Mouse (Mus musculus) heart, embryonic 10.5 days (tissue): ENCODE results near the gene A730015C16Rik. TPM values are rescaled to one million over a fixed set of nuclear protein-coding genes. Genes with fewer than 3 reads are reported as not detected.

Experiments
- DNase-seq: peaks from one replicate; pipeline ENCODE4 v3.0.0-alpha.2; 2017; ENCODE audit warnings: low spot score
- H3K27ac ChIP-seq: fragments of 300-500 bp; sonication (generic); 2 replicates; pipeline ENCODE4 v1.5.1; 2016; ENCODE audit warnings: mild to moderate bottlenecking
- H3K27me3 ChIP-seq: fragments of 300-500 bp; sonication (generic); 2 replicates; pipeline ENCODE4 v1.6.1; 2016; ENCODE audit warnings: mild to moderate bottlenecking; ENCODE audit not compliant: poor library complexity, insufficient read depth, severe bottlenecking
- H3K36me3 ChIP-seq: fragments of 300-500 bp; sonication (generic); 2 replicates; pipeline ENCODE4 v1.6.1; 2016; ENCODE audit warnings: mild to moderate bottlenecking, moderate library complexity
- H3K4me1 ChIP-seq: fragments of 300-500 bp; sonication (generic); 2 replicates; pipeline ENCODE4 v1.6.1; 2016; ENCODE audit warnings: mild to moderate bottlenecking
- H3K4me3 ChIP-seq: fragments of 300-500 bp; sonication (generic); 2 replicates; pipeline ENCODE4 v1.5.1; 2016; ENCODE audit warnings: mild to moderate bottlenecking, moderate library complexity
- H3K9me3 ChIP-seq: fragments of 300-500 bp; sonication (generic); 2 replicates; pipeline ENCODE4 v1.6.1; 2016; ENCODE audit warnings: mild to moderate bottlenecking, moderate library complexity
- WGBS: fragments of 180-500 bp; shearing (Covaris S2); methylation state at CpG from one replicate; pipeline ENCODE4 v1.1.7; 2016; 5-methylcytosine and 5-hydroxymethylcytosine counted together
- polyA plus RNA-seq: library from polyadenylated mRNA; unstranded; fragments of >200 nt; fragmentation: Nextera tagmentation; extraction: Ambion mirVana; gene quantifications from 2 replicates; pipeline ENCODE4 v1.2.1, GENCODE M21; 2016

The A730015C16Rik gene
- polyA plus RNA-seq, 1 experiment from 2014 or later, result 1.4 TPM

GRCm38 (mm10) chr4:108841920-108842578 lies 6.4 kb downstream of the A730015C16Rik start:
- Histone ChIP-seq H3K9me3 (no peaks in the 10 kb centered on the region), H3K4me1 (peaks cover 10% of the 10 kb centered on the region), H3K4me3 (no peak overlapping the region), H3K27me3 (no peaks in the 10 kb centered on the region), H3K27ac (no peak overlapping the region), H3K36me3 (peaks cover 12% of the 10 kb centered on the region)
- no peak for DNase-seq
- WGBS, result 76% methylated on average over 7 of the region's 7 CpGs

GRCm38 (mm10) chr4:108838031-108838430 lies 10.4 kb downstream of the A730015C16Rik start:
- WGBS, result 64% methylated on average over 4 of the region's 4 CpGs
- no peaks in the 10 kb centered on the region for H3K27me3 ChIP-seq
- H3K27ac ChIP-seq, result no peak overlapping the region
- no peak for DNase-seq
- no peak overlapping the region for H3K4me3 ChIP-seq
- no peaks in the 10 kb centered on the region for H3K9me3 ChIP-seq
- H3K36me3 ChIP-seq, result peaks cover 12% of the 10 kb centered on the region
- peaks cover 20% of the 10 kb centered on the region for H3K4me1 ChIP-seq

- 68% methylated on average over 3 of the region's 3 CpGs for WGBS
- DNase-seq, result no peak
Observed at GRCm38 (mm10) chr4:108835496-108835895, 12.9 kb downstream of the A730015C16Rik start.

GRCm38 (mm10) chr4:108834971-108835311 lies 13.5 kb downstream of the A730015C16Rik start:
- DNase-seq, result no peak
- H3K36me3 ChIP-seq, result peaks cover 4% of the 10 kb centered on the region
- peaks cover 29% of the 10 kb centered on the region for H3K4me1 ChIP-seq
- no peaks in the 10 kb centered on the region for H3K9me3 ChIP-seq
- H3K27me3 ChIP-seq, result no peaks in the 10 kb centered on the region
- 1% methylated on average over 15 of the region's 15 CpGs for WGBS
- peak overlapping the region; percentile 100 for H3K27ac ChIP-seq
- peak overlapping the region; percentile 99 for H3K4me3 ChIP-seq

More at GRCm38 (mm10) chr4:108835496-108835895, 12.9 kb downstream of the A730015C16Rik start:
- H3K27ac ChIP-seq, result peak overlapping the region; percentile 100
- H3K27me3 ChIP-seq, result no peaks in the 10 kb centered on the region
- no peaks in the 10 kb centered on the region for H3K9me3 ChIP-seq
- H3K4me3 ChIP-seq, result peak overlapping the region; percentile 99
- peaks cover 29% of the 10 kb centered on the region for H3K4me1 ChIP-seq
- peaks cover 3% of the 10 kb centered on the region for H3K36me3 ChIP-seq

- Histone ChIP-seq H3K4me3 (peak within 1 kb of the TSS; percentile 99), H3K4me1 (peaks cover 29% of the 10 kb centered on the region), H3K27ac (peak within 1 kb of the TSS; percentile 100), H3K27me3 (no peaks in the 10 kb centered on the region), H3K9me3 (no peaks in the 10 kb centered on the region), H3K36me3 (peaks cover 10% of the 10 kb centered on the region)
- peak; percentile 95 for DNase-seq
- WGBS, result under 1% methylated on average over 34 of the region's 34 CpGs
Observed at GRCm38 (mm10) chr4:108834115-108834970, 14.1 kb downstream of the A730015C16Rik start, which contains the start of gene Txndc12. TSS of gene Txndc12 (plus strand) at chr4:108834601.

- H3K27me3 ChIP-seq, result no peaks in the 10 kb centered on the region
- H3K9me3 ChIP-seq, result no peaks in the 10 kb centered on the region
- H3K27ac ChIP-seq, result peak overlapping the region; percentile 100
- peaks cover 14% of the 10 kb centered on the region for H3K36me3 ChIP-seq
- peak overlapping the region; percentile 99 for H3K4me3 ChIP-seq
- 0% methylated on average over 6 of the region's 6 CpGs for WGBS
- H3K4me1 ChIP-seq, result peaks cover 29% of the 10 kb centered on the region
- DNase-seq, result no peak
Observed at GRCm38 (mm10) chr4:108833828-108834114, 14.6 kb downstream of the A730015C16Rik start.

- Histone ChIP-seq H3K9me3 (no peaks in the 10 kb centered on the region), H3K36me3 (peaks cover 19% of the 10 kb centered on the region), H3K27ac (peak within 1 kb of the TSS; percentile 100), H3K4me1 (peaks cover 28% of the 10 kb centered on the region), H3K4me3 (peak within 1 kb of the TSS; percentile 99), H3K27me3 (no peaks in the 10 kb centered on the region)
- DNase-seq, result peak; percentile 98
- under 1% methylated on average over 71 of the region's 73 CpGs for WGBS
Observed at GRCm38 (mm10) chr4:108832916-108833827, 15.2 kb downstream of the A730015C16Rik start, which contains the start of gene Btf3l4. TSS of gene Btf3l4 (minus strand) at chr4:108833614.

- no peaks in the 10 kb centered on the region for H3K27me3 ChIP-seq
- H3K4me1 ChIP-seq, result peaks cover 13% of the 10 kb centered on the region
- H3K9me3 ChIP-seq, result no peaks in the 10 kb centered on the region
- no peak for DNase-seq
- no peak overlapping the region for H3K4me3 ChIP-seq
- H3K27ac ChIP-seq, result no peak overlapping the region
- peaks cover 41% of the 10 kb centered on the region for H3K36me3 ChIP-seq
- 90% methylated on average over 1 of the region's 1 CpGs for WGBS
Observed at GRCm38 (mm10) chr4:108830698-108831097, 17.7 kb downstream of the A730015C16Rik start.

GRCm38 (mm10) chr4:108826643-108827042 lies 21.8 kb downstream of the A730015C16Rik start:
- Histone ChIP-seq H3K4me3 (no peak overlapping the region), H3K27ac (no peak overlapping the region), H3K4me1 (peaks cover under 1% of the 10 kb centered on the region; the same call in 1 of the 2 replicates), H3K36me3 (peaks cover 81% of the 10 kb centered on the region), H3K27me3 (no peaks in the 10 kb centered on the region), H3K9me3 (no peaks in the 10 kb centered on the region)
- WGBS, result 90% methylated on average over 2 of the region's 2 CpGs
- no peak for DNase-seq

GRCm38 (mm10) chr4:108826096-108826495 lies 22.3 kb downstream of the A730015C16Rik start:
- Histone ChIP-seq H3K4me1 (no peaks in the 10 kb centered on the region), H3K36me3 (peaks cover 86% of the 10 kb centered on the region), H3K4me3 (no peak overlapping the region), H3K27ac (no peak overlapping the region), H3K9me3 (no peaks in the 10 kb centered on the region), H3K27me3 (no peaks in the 10 kb centered on the region)
- 73% methylated on average over 1 of the region's 1 CpGs for WGBS
- DNase-seq, result no peak

GRCm38 (mm10) chr4:108825677-108826076 lies 22.7 kb downstream of the A730015C16Rik start:
- no peaks in the 10 kb centered on the region for H3K4me1 ChIP-seq
- no peak for DNase-seq
- WGBS, result 93% methylated on average over 3 of the region's 3 CpGs
- peaks cover 90% of the 10 kb centered on the region for H3K36me3 ChIP-seq
- no peak overlapping the region for H3K4me3 ChIP-seq
- H3K27ac ChIP-seq, result no peak overlapping the region
- H3K27me3 ChIP-seq, result no peaks in the 10 kb centered on the region
- no peaks in the 10 kb centered on the region for H3K9me3 ChIP-seq

- DNase-seq, result no peak
- no peaks in the 10 kb centered on the region for H3K4me1 ChIP-seq
- WGBS, result 76% methylated on average over 6 of the region's 6 CpGs
- H3K9me3 ChIP-seq, result no peaks in the 10 kb centered on the region
- H3K27me3 ChIP-seq, result no peaks in the 10 kb centered on the region
- H3K4me3 ChIP-seq, result no peak overlapping the region
- H3K27ac ChIP-seq, result no peak overlapping the region
- H3K36me3 ChIP-seq, result peaks cover 12% of the 10 kb centered on the region; the same call in 1 of the 2 replicates
Observed at GRCm38 (mm10) chr4:108811550-108811949, 36.9 kb downstream of the A730015C16Rik start.
